Mouse (Mus musculus): ENCODE results near the gene Slco2a1. TPM values are rescaled to one million over a fixed set of nuclear protein-coding genes. Genes with fewer than 3 reads are reported as not detected.
"Not testable (repeated sequence)": the region's sequence is repeated elsewhere in the genome, so short reads cannot be mapped to it uniquely, and the experiment has no call there.

Gene Slco2a1
- total and polyA plus RNA-seq, 2 experiments from 2014 or later = 5.7 to 10.2 TPM

DNA sequence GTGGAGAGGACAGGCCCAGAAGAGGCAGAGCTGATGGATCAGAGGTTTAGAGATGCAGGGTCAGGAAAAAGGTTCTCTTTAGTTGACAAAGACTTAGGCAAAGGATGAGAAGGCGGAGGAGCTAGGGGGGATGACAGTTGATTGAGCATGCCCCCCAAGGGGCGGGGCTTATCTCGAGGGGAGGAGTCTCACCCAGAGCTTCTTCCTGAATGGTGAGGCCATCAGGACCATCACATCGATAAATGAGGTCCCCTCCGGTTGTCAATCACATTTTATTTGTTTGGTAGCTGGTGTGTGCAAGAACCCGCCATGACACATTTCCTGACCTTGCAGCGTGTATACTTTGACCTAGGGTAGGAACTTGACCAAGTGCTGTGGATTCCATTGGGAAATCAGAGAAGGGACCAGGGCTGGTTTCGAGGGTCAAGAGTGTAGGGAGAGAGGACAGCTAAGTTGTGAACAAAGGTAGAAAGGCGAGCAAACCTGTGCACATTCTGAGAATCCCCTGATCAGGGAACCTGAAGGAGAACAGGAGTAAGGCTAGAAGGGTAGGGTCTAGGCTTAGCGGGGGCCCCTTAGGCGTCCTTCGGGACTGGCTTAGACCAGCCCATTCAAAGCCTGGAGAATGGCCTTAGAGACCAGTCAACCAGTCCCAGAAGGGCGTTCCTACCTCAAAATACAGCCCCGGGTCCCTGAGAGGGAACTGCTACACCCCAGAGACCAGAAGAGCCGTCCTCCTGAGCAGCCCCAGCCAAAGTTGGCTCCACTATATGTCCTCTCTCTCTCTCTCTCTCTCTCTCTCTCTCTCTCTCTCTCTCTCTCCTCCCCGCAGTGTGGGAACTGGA lies 102.7 kb downstream of the Slco2a1 start:
- TF ChIP-seq CTCF (IDR thresholded peaks at IDR 0.05; ENCODE audit: low read depth) (no peak), EP300 (IDR thresholded peaks at IDR 0.05; ENCODE audit: low read depth) (no peak)
- no peak for ATAC-seq (ENCODE audit: insufficient read depth, low read depth)
- WGBS = 73% methylated on average over 16 of the region's 16 CpGs

DNA sequence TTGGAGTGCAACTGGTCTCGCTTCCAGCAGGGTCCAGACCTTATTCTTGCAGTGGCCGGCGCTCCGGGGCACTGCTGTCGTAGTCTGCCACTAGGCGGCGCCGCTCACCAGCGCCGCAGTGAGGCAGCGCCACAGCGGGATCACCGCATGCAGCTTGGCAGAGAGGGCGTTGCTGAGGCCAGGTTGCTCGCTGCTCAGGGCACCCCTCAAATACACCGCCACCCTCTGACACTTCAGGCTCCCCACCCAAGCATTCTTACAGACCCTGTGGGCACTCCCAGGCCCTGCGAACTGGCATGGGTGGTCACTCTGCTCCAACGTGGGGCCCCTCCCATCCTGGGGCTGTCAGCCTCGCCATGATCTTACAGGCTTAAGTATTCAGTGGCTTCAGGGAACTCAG lies 103.7 kb downstream of the Slco2a1 start:
- Histone ChIP-seq H3K9me3 (replicated peaks; ENCODE audit: control insufficient read depth, low read length) (no peaks in the 10 kb centered on the region), H3K4me3 (ENCODE audit: low read depth, low read length) (peak overlapping the region; percentile 42), H3K27ac (ENCODE audit: low read depth) (no peak overlapping the region), H3K36me3 (replicated peaks; ENCODE audit: control insufficient read depth, insufficient read depth, low read length) (no peaks in the 10 kb centered on the region), H3K9ac (replicated peaks; ENCODE audit: low read depth, low read length) (peak overlapping the region; percentile 44; the same call in 1 of the 2 replicates), H3K27me3 (ENCODE audit: control insufficient read depth, insufficient read depth, low read length) (no peaks in the 10 kb centered on the region), H3K4me2 (ENCODE audit: low read depth, low read length) (peak overlapping the region; percentile 90), H3K4me1 (ENCODE audit: control insufficient read depth, insufficient read depth) (peaks cover 8% of the 10 kb centered on the region; the same call in 1 of the 2 replicates)
- DNase-seq (ENCODE audit: low spot score) (peak; percentile 88), ATAC-seq (ENCODE audit: insufficient read depth, low read depth) (peak; percentile 88)
- TF ChIP-seq CTCF (IDR thresholded peaks at IDR 0.05; ENCODE audit: low read depth) = peak; percentile 96
- no peak for TF ChIP-seq EP300 (IDR thresholded peaks at IDR 0.05; ENCODE audit: low read depth)
- WGBS = 0% methylated on average over 18 of the region's 19 CpGs

More for the DNA sequence above, 102.7 kb downstream of the Slco2a1 start:
- Histone ChIP-seq H3K27ac (ENCODE audit: low read depth) (no peak overlapping the region), H3K4me1 (ENCODE audit: control insufficient read depth, insufficient read depth) (peaks cover 8% of the 10 kb centered on the region; the same call in 1 of the 2 replicates), H3K9ac (replicated peaks; ENCODE audit: low read depth, low read length) (no peak overlapping the region), H3K36me3 (replicated peaks; ENCODE audit: control insufficient read depth, insufficient read depth, low read length) (no peaks in the 10 kb centered on the region), H3K9me3 (replicated peaks; ENCODE audit: control insufficient read depth, low read length) (no peaks in the 10 kb centered on the region), H3K27me3 (ENCODE audit: control insufficient read depth, insufficient read depth, low read length) (no peaks in the 10 kb centered on the region), H3K4me3 (ENCODE audit: low read depth, low read length) (no peak overlapping the region), H3K4me2 (ENCODE audit: low read depth, low read length) (no peak overlapping the region)
- DNase-seq (ENCODE audit: low spot score) = no peak

DNA sequence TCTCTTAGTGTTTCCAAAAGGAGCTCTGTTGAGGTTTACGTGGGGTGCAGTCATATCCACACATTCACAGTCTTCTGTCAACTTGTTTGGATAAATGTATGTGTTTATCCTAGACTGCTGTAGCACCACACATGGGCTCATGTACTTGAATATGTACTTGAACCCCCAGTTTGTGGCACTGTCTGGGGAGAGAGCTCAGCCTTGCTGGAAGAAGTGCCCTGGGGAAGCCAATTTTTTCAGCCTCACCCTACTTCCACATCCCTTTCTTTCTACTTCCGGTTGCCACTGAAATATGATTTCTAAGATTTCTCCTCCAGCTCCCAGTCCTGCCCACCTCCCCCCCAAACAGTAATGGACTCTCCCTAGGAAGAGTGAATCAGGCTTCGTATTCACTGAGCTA lies 105.2 kb downstream of the Slco2a1 start:
- no peak overlapping the region for H3K27ac ChIP-seq (ENCODE audit: low read depth)
- H3K27me3 ChIP-seq (ENCODE audit: control insufficient read depth, insufficient read depth, low read length) = no peaks in the 10 kb centered on the region
- H3K4me1 ChIP-seq (ENCODE audit: control insufficient read depth, insufficient read depth) = peaks cover 8% of the 10 kb centered on the region; the same call in 1 of the 2 replicates
- no peaks in the 10 kb centered on the region for H3K36me3 ChIP-seq (replicated peaks; ENCODE audit: control insufficient read depth, insufficient read depth, low read length)
- no peaks in the 10 kb centered on the region for H3K9me3 ChIP-seq (replicated peaks; ENCODE audit: control insufficient read depth, low read length)
- ATAC-seq (ENCODE audit: insufficient read depth, low read depth) (no peak), DNase-seq (ENCODE audit: low spot score) (no peak)
- TF ChIP-seq CTCF (IDR thresholded peaks at IDR 0.05; ENCODE audit: low read depth) = no peak
- H3K4me3 ChIP-seq (ENCODE audit: low read depth, low read length) = no peak overlapping the region
- no peak overlapping the region for H3K9ac ChIP-seq (replicated peaks; ENCODE audit: low read depth, low read length)
- no peak overlapping the region for H3K4me2 ChIP-seq (ENCODE audit: low read depth, low read length)
- 70% methylated on average over 3 of the region's 3 CpGs for WGBS

DNA sequence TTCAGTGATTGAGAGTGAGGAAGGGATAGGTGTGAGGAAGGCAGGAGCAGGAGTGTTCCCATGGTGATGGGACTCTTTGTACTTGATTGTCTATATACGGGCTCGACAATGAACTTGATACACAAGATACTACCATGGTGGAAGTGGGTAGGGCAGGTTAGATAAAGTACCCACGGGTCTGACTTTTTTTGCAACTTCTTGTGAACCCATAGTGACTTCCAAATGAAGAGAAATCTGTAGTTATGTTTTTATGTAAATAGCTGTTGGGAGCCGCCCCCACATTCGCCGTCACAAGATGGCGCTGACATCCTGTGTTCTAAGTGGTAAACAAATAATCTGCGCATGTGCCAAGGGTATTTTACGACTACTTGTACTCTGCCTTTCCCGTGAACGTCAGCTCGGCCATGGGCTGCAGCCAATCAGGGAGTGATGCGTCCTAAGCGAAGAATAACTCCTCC lies 119.9 kb downstream of the Slco2a1 start:
- not testable (repeated sequence) for DNase-seq (ENCODE audit: low spot score); H3K36me3 ChIP-seq (replicated peaks; ENCODE audit: control insufficient read depth, insufficient read depth, low read length); H3K4me1 ChIP-seq (ENCODE audit: control insufficient read depth, insufficient read depth); H3K9me3 ChIP-seq (replicated peaks; ENCODE audit: control insufficient read depth, low read length); H3K9ac ChIP-seq (replicated peaks; ENCODE audit: low read depth, low read length)
- WGBS = 21% methylated on average over 7 of the region's 14 CpGs
- Histone ChIP-seq H3K4me3 (ENCODE audit: low read depth, low read length) (peak overlapping the region; percentile 61), H3K4me2 (ENCODE audit: low read depth, low read length) (peak overlapping the region; percentile 58), H3K27ac (ENCODE audit: low read depth) (peak overlapping the region; percentile 70), H3K27me3 (ENCODE audit: control insufficient read depth, insufficient read depth, low read length) (peaks cover 27% of the 10 kb centered on the region)
- peak; percentile 46 for ATAC-seq (ENCODE audit: insufficient read depth, low read depth)

DNA sequence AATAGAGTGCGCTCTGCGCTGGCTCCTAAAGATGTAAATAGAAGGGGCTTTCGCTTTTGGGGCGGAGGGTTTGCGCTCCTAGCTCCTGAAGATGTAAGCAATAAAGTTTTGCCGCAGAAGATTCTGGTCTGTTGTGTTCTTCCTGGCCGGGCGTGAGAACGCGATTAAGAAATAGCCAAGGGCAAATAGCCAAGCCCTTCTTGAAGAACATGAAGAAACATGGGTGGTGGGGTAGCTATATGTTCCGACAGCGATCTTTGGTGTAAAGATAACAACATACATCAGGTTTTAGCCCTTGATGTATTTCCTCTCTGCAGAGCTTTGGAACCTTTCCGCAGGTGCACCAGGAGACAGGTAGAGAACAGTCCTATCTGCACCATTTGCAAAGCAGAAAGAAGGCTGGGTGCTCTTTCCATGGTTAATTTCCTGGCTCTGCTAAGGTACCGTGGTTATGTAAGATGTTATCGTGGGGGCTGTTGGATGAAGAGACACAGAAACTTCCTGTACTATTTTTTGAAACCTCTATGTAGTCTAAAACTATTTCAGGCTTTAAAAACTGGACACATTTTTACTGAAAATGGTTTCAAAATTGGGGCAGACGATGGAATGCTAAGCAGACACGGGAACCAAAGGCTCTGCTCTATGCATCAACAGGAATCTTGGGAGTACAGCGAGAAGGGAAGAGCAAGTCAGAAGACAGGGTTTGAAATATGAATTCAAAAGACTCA lies 120.6 kb downstream of the Slco2a1 start:
- H3K4me3 ChIP-seq (ENCODE audit: low read depth, low read length) = peak overlapping the region; percentile 61
- H3K27ac ChIP-seq (ENCODE audit: low read depth) = peak overlapping the region; percentile 69
- WGBS = 28% methylated on average over 18 of the region's 18 CpGs

More for the DNA sequence above, 120.6 kb downstream of the Slco2a1 start:
- Histone ChIP-seq H3K9me3 (replicated peaks; ENCODE audit: control insufficient read depth, low read length) (no peaks in the 10 kb centered on the region), H3K4me1 (ENCODE audit: control insufficient read depth, insufficient read depth) (peaks cover 5% of the 10 kb centered on the region; the same call in 1 of the 2 replicates), H3K27me3 (ENCODE audit: control insufficient read depth, insufficient read depth, low read length) (peaks cover 34% of the 10 kb centered on the region), H3K36me3 (replicated peaks; ENCODE audit: control insufficient read depth, insufficient read depth, low read length) (no peaks in the 10 kb centered on the region), H3K4me2 (ENCODE audit: low read depth, low read length) (peak overlapping the region; percentile 79), H3K9ac (replicated peaks; ENCODE audit: low read depth, low read length) (peak overlapping the region; percentile 62)
- DNase-seq (ENCODE audit: low spot score) (no peak), ATAC-seq (ENCODE audit: insufficient read depth, low read depth) (no peak)
- TF ChIP-seq CTCF (IDR thresholded peaks at IDR 0.05; ENCODE audit: low read depth) (no peak), EP300 (IDR thresholded peaks at IDR 0.05; ENCODE audit: low read depth) (no peak)

Measured in heart, postnatal 0 days (tissue).